Mouse (Mus musculus) midbrain, embryonic 15.5 days (tissue): ENCODE results near the gene Prl2b1. TPM values are rescaled to one million over a fixed set of nuclear protein-coding genes. Genes with fewer than 3 reads are reported as not detected.

ENCODE experiments used
- ATAC-seq: fragments of 200-750 bp; cut with Nextera tagmentation; replicated peaks from 2 replicates; pipeline ENCODE4 v1.8.0; 2017; ENCODE audit warnings: moderate TSS enrichment
- H3K27ac ChIP-seq: fragments of 300-500 bp; sonication (generic); 2 replicates; pipeline ENCODE4 v1.5.1; 2015; ENCODE audit warnings: mild to moderate bottlenecking, inconsistent platforms
- H3K27me3 ChIP-seq: fragments of 300-500 bp; sonication (generic); replicated peaks from 2 replicates; pipeline ENCODE4 v1.6.1; 2015; ENCODE audit warnings: inconsistent platforms
- H3K36me3 ChIP-seq: fragments of 300-500 bp; sonication (generic); replicated peaks from 2 replicates; pipeline ENCODE4 v1.6.1; 2015; ENCODE audit warnings: inconsistent platforms
- H3K4me1 ChIP-seq: fragments of 300-500 bp; sonication (generic); 2 replicates; pipeline ENCODE4 v1.6.1; 2015; ENCODE audit warnings: inconsistent platforms
- H3K4me2 ChIP-seq: fragments of 300-500 bp; sonication (generic); 2 replicates; pipeline ENCODE4 v1.6.1; 2015; ENCODE audit warnings: inconsistent platforms, mild to moderate bottlenecking, moderate library complexity
- H3K4me3 ChIP-seq: fragments of 300-500 bp; sonication (generic); 2 replicates; pipeline ENCODE4 v1.5.1; 2015; ENCODE audit warnings: mild to moderate bottlenecking, inconsistent platforms
- H3K9ac ChIP-seq: fragments of 300-500 bp; sonication (generic); 2 replicates; pipeline ENCODE4 v1.6.1; 2015; ENCODE audit warnings: mild to moderate bottlenecking, inconsistent platforms
- H3K9me3 ChIP-seq: fragments of 300-500 bp; sonication (generic); 2 replicates; pipeline ENCODE4 v1.6.1; 2016; ENCODE audit warnings: inconsistent platforms
- WGBS: fragments of 180-500 bp; shearing (Covaris S2); methylation state at CpG from one replicate; pipeline ENCODE4 v1.1.7; 2015; ENCODE audit warnings: mixed read lengths; 5-methylcytosine and 5-hydroxymethylcytosine counted together
- polyA plus RNA-seq: library from polyadenylated mRNA; unstranded; fragments of >200 nt; fragmentation: Nextera tagmentation; extraction: Ambion mirVana; gene quantifications from 2 replicates; pipeline ENCODE4 v1.2.1, GENCODE M21; 2015

Gene Prl2b1
- not detected in 2 replicates for polyA plus RNA-seq

DNA sequence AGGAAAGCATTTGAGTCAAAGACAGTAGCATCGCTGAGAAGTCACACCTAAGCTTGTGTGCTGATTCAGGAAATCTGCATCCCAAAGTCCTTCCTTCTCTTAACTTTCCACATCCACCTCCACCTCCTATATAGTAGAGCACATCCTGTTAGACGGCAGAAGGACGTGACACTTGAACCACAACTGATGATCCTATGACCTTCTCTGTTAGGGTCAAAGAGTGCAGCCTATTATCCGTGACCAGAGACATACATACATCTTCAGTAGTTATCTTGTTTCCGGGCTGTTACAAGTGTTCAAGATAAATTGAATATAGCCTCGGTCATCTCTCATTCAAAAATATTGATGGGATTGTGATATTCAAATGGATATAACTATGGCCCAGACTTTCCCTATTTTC lies at the start of gene Prl2b1:
Gene Prl2b1 (minus strand): TSS at position 101 of the 400 bp plus-strand sequence.
- Histone ChIP-seq H3K27ac (no peak within 1 kb of the TSS), H3K4me2 (no peak within 1 kb of the TSS)
- 88% methylated on average over 6 of the region's 6 CpGs for WGBS

DNA sequence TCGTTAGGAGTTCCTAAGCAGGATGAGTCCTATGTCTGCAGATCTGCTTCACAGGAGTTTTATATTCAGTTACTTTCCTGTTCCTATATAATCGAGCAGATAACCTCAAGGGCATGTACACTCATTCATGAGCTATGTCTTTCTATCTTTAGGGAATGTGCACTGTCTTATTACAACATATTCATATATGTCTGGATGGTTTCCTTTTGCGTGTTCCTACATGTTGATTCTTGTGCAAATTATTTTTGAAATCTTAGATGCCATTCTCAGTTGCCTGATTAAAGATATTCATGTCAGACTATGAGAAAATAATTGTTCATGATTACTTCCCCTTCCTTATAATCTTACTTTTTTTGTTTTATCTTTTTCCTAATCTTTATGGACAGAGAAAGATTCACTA lies 47.9 kb upstream of the Prl2b1 start, which contains the start of gene Prl8a6:
Gene Prl8a6 (minus strand): TSS at position 101 of the 400 bp plus-strand sequence.
- Histone ChIP-seq H3K9me3 (no peaks in the 10 kb centered on the region), H3K4me3 (no peak within 1 kb of the TSS), H3K9ac (no peak within 1 kb of the TSS), H3K27ac (no peak within 1 kb of the TSS), H3K27me3 (no peaks in the 10 kb centered on the region), H3K36me3 (no peaks in the 10 kb centered on the region), H3K4me2 (no peak within 1 kb of the TSS), H3K4me1 (no peaks in the 10 kb centered on the region)
- no peak for ATAC-seq
- WGBS: 90% methylated on average over 3 of the region's 3 CpGs

More for the DNA sequence above, at the start of gene Prl2b1:
- Histone ChIP-seq H3K9ac (no peak within 1 kb of the TSS), H3K27me3 (no peaks in the 10 kb centered on the region), H3K9me3 (no peaks in the 10 kb centered on the region), H3K4me3 (no peak within 1 kb of the TSS), H3K4me1 (no peaks in the 10 kb centered on the region), H3K36me3 (no peaks in the 10 kb centered on the region)
- no peak for ATAC-seq

DNA sequence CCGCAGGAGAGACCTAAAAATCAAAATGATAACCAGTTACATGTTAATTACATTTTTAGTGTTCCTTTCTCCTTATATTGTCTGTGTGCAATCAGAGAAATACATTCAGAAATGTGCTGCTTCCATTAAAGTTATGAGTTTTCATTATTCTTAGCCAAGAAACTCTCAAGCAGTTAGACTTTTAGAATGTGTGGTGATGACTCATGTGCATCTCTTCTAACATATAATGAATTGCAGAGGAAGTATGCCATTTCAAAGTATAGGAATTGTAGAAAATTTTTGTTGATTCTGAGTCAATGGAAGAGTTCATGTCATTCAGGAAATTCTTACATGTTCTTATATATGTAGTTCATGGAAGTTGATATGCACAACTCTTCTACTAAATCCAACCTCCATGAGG lies 42.5 kb upstream of the Prl2b1 start:
- Histone ChIP-seq H3K4me1 (no peaks in the 10 kb centered on the region), H3K4me3 (no peak overlapping the region), H3K36me3 (no peaks in the 10 kb centered on the region), H3K9me3 (no peaks in the 10 kb centered on the region), H3K27me3 (no peaks in the 10 kb centered on the region), H3K9ac (no peak overlapping the region), H3K4me2 (no peak overlapping the region), H3K27ac (no peak overlapping the region)
- ATAC-seq: no peak
- 80% methylated on average over 1 of the region's 1 CpGs for WGBS

DNA sequence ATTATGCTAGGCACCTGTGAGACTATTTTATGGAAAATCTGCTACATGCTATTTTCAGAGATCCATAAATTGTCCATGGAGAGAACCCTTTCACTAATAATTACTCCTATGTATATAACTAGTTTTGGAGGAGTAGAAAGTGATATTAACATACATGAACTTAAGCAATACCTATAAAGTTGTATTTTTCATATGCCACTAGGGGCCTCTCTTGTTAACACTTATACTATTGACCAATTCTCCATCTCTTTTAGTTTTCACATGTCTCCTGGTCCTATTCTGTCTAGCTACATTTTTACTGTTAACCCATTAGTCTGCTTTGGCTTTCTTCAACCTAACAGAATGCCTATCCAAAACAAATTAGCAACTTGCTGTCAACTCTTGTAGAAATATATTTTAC lies 23.0 kb upstream of the Prl2b1 start:
- no peak overlapping the region for H3K9ac ChIP-seq
- no peaks in the 10 kb centered on the region for H3K36me3 ChIP-seq
- H3K4me2 ChIP-seq: no peak overlapping the region
- no peaks in the 10 kb centered on the region for H3K4me1 ChIP-seq
- no peaks in the 10 kb centered on the region for H3K27me3 ChIP-seq
- ATAC-seq: no peak
- H3K27ac ChIP-seq: no peak overlapping the region
- H3K4me3 ChIP-seq: no peak overlapping the region
- H3K9me3 ChIP-seq: no peaks in the 10 kb centered on the region

DNA sequence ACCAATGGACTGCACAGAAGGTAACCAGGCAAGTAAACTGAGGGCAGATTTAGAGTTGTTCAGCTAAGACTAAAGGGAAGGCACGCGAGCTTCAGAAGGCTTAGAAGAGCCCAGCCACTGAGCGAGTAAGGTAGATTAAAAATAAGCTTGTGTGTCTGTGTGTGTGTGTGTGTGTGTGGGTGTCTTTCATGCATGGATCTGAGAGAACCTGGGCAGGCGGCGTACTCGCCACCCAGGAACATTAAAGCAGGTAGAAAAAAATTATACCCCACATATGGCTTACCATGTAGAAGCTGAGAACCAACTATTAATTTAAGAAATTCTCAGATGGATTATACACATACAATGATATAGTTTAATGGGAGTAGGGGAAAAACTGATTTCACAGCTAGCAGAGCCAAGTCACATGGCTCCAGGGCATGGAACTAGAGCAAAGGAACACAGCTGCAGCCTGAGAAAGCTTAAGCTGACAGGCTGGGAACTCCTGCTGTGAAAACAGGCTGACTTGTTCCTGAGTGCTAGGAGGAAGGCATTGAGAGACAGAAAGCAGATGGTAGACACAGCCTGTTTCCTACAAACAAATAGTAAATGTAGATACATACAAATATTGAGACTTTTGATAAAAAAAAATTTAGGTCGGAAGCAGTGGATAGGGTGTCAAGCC lies 8.5 kb upstream of the Prl2b1 start:
- Histone ChIP-seq H3K9me3 (no peaks in the 10 kb centered on the region), H3K4me3 (no peak overlapping the region), H3K9ac (no peak overlapping the region), H3K27me3 (no peaks in the 10 kb centered on the region), H3K4me2 (no peak overlapping the region), H3K4me1 (no peaks in the 10 kb centered on the region), H3K27ac (no peak overlapping the region), H3K36me3 (no peaks in the 10 kb centered on the region)
- ATAC-seq: peak; percentile 74; the same call in 1 of the 2 replicates
- 71% methylated on average over 7 of the region's 7 CpGs for WGBS

DNA sequence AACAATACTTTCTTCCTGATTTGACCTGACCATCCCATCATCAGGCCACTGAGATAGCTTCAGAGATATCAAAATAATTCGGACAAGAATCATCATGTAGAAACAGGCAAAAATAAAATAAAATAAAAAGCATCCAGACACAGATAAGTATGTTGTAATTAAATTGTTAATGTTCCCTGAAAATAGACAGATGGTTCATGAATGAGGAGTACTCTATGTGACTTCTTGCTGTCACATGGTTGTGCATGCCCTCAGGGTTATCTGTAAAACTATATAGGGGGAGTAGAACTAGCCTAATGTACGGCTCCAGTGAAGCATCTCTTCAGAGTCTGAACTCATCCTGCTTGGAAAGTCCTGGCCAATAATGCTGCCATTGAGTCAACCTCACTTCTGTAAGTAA lies 45.3 kb downstream of the Prl2b1 start, which contains the start of gene Prl8a2:
Gene Prl8a2 (plus strand): TSS at position 301 of the 400 bp plus-strand sequence.
- Histone ChIP-seq H3K9me3 (no peaks in the 10 kb centered on the region), H3K4me1 (no peaks in the 10 kb centered on the region), H3K27ac (no peak within 1 kb of the TSS), H3K4me2 (no peak within 1 kb of the TSS), H3K9ac (no peak within 1 kb of the TSS), H3K4me3 (no peak within 1 kb of the TSS), H3K36me3 (no peaks in the 10 kb centered on the region), H3K27me3 (no peaks in the 10 kb centered on the region)
- 89% methylated on average over 2 of the region's 2 CpGs for WGBS
- ATAC-seq: no peak

DNA sequence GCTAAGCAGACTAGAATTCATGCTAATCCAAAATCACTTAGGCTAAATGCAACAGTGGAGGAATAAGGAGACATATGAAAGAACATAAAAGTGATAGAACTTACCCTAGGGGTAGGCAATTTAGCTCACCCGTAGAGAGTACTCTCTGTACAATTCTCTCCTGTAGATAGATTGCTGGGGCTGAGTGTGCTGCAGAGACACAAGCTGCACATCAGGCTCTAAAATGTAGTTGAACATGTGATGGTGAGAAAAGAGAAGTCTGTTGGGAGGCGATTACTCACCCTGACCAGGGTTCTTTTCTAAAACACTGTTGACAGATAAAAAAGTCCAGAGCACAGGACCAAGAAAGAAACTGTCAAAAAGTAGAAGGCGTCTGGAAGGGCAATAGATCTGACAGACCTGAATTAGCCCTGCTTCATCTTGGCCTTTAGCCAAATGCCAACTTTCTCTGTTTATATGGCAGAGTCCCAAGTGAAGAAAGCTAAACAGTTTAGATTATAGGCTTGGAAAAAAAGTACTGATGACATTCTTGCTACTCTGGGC lies 47.8 kb downstream of the Prl2b1 start:
- Histone ChIP-seq H3K4me1 (no peaks in the 10 kb centered on the region), H3K9ac (no peak overlapping the region), H3K4me3 (no peak overlapping the region), H3K36me3 (no peaks in the 10 kb centered on the region), H3K27me3 (no peaks in the 10 kb centered on the region), H3K27ac (no peak overlapping the region), H3K4me2 (no peak overlapping the region), H3K9me3 (no peaks in the 10 kb centered on the region)
- WGBS: 67% methylated on average over 3 of the region's 3 CpGs
- no peak for ATAC-seq

DNA sequence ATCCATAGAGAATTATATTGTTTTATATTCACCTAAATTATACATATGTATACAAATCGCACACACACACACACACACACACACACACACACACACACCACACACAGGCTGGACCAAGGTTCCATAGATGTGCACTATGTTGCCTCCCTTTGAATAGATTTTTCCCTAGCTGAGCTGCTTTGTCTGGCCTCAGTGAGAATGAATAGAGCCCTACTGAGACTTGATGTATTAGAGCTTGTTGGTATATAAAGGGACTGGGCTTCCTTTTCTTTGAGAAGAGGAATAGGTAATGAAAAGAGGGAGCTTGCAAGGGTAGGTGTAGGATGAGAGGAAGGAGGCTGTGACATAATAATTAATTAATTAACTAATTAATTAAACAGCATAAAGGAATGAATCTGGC lies 55.7 kb downstream of the Prl2b1 start:
- no peak for ATAC-seq
- no peak overlapping the region for H3K27ac ChIP-seq
- H3K4me2 ChIP-seq: no peak overlapping the region
- H3K9ac ChIP-seq: no peak overlapping the region
- whole genome bisulfite sequencing: 38% methylated on average over 1 of the region's 1 CpGs
- no peaks in the 10 kb centered on the region for H3K4me1 ChIP-seq
- no peaks in the 10 kb centered on the region for H3K27me3 ChIP-seq
- no peak overlapping the region for H3K4me3 ChIP-seq
- no peaks in the 10 kb centered on the region for H3K36me3 ChIP-seq
- H3K9me3 ChIP-seq: no peaks in the 10 kb centered on the region

Other genes with a start within 250 kb of the Prl2b1 start
- not detected in 2 replicates for gene Prl3d3, start 234.1 kb downstream of the Prl2b1 start, polyA plus RNA-seq
- gene Prl3c1, start 194.2 kb downstream of the Prl2b1 start, polyA plus RNA-seq: not detected in 2 replicates
- gene Prl3b1, start 149.0 kb downstream of the Prl2b1 start, polyA plus RNA-seq: not detected in 2 replicates
- not detected in 2 replicates for gene Prl3a1, start 131.4 kb downstream of the Prl2b1 start, polyA plus RNA-seq
- gene Prl6a1, start 78.2 kb downstream of the Prl2b1 start, polyA plus RNA-seq: not detected in 2 replicates
- not detected in 2 replicates for gene Prl8a2, start 45.2 kb downstream of the Prl2b1 start, polyA plus RNA-seq
- gene Prl8a6, start 47.8 kb upstream of the Prl2b1 start, polyA plus RNA-seq: not detected in 2 replicates
- gene Prl8a8, start 122.4 kb upstream of the Prl2b1 start, polyA plus RNA-seq: not detected in 2 replicates
- not detected in 2 replicates for gene Prl8a9, start 173.8 kb upstream of the Prl2b1 start, polyA plus RNA-seq
- gene Prl8a1, start 191.3 kb upstream of the Prl2b1 start, polyA plus RNA-seq: not detected in 2 replicates
- not detected in 2 replicates for gene Prl7b1, start 219.7 kb upstream of the Prl2b1 start, polyA plus RNA-seq